ENCODE assay signal across 11 mouse cellular contexts in the genomic region with DNA sequence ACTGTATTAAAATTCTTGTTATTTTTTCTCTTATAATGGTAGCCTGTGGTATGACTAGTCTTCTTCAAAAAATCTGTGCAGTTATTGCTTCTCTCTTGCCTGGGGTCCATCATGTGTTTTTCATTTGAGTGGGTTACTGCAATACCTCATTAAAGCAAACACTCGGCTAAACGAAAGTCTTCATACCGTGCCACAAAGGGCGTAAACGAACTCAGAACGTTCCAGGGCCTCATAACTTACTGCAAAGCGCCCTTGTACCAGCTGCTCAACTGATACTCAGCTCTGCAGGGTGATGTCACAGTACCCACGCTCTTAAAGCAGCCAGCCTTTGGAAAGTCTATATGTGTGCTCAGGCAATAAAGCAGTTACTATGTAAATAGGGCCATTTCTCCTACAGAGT.
"Had no signal": no experiment of that assay in that cellular context is flagged by ENCODE, and none has a peak within 500 bp of the region (broad histone marks: within the 10 kb centered on the region; RNA-seq: fewer than 3 reads in every experiment).

No protein-coding gene starts in this region.

- H3K27ac ChIP-seq: layer of hippocampus, adult 2 months; liver, embryonic 13.5 days; lung, embryonic 15.5 days; stomach, postnatal 0 days had no signal

- H3K4me3 ChIP-seq: layer of hippocampus, adult 2 months; liver, embryonic 13.5 days; lung, embryonic 15.5 days had no signal

- DNase-seq: kidney, adult 11 months; liver; liver, embryonic 13.5 days; liver, postnatal 0 days; lung, postnatal 14 days; midbrain, embryonic 14.5 days; right cerebral cortex, postnatal 14 days had no signal

- H3K9ac ChIP-seq: liver, embryonic 13.5 days; liver, postnatal 0 days; lung, embryonic 15.5 days had no signal

- H3K36me3 ChIP-seq: liver, embryonic 13.5 days; lung, embryonic 15.5 days had no signal

- H3K27me3 ChIP-seq: liver, embryonic 13.5 days; lung, embryonic 15.5 days had no signal

- H3K9me3 ChIP-seq: liver, embryonic 13.5 days; lung, embryonic 15.5 days had no signal

- H3K4me2 ChIP-seq: liver, embryonic 13.5 days; lung, embryonic 15.5 days had no signal

- H3K4me1 ChIP-seq: liver, embryonic 13.5 days; lung, embryonic 15.5 days had no signal

- ATAC-seq: inflammation-experienced regulatory T-cells, adult 6 months; liver, postnatal 0 days had no signal
